Mouse (Mus musculus) embryonic stem cell, embryonic (primary cell): Measurements from ENCODE around the gene Tmem121.

Experiments
- CTCF ChIA-PET, 4 experiments: fragments of 300-600 bp in 2 of 4; fragments of 350-600 bp in 2 of 4; sonication (Branson Sonifier 250); formaldehyde crosslinking; loops; one replicate each; lab custom pipeline; 2022; ENCODE audit warnings: inconsistent platforms in 2 of 4; lab: Charles Lee
- POLR2A ChIA-PET, 4 experiments: fragments of 300-600 bp in 2 of 4; fragments of 350-600 bp in 2 of 4; sonication (Branson Sonifier 250); formaldehyde crosslinking; loops; one replicate each; lab custom pipeline; 2022; ENCODE audit warnings: antibody characterized with exemption in 4 of 4, inconsistent platforms in 1 of 4; lab: Charles Lee

Gene Tmem121

GRCm38 (mm10) chr12:113155076-113155771 is 30.5 kb upstream of the Tmem121 start:
- CTCF ChIA-PET = interaction anchor here (0.5 to 4.1 kb wide), 37 partner anchors 7 to 457 kb away, joined by 3 to 85 read pairs (median 4); partner anchors contain the start of genes Crip1 (in 4 of the 4), Tex22 (in 2 of the 4), Brf1 (in 1 of the 4) and Crip2 (in 1 of the 4)
- POLR2A ChIA-PET = interaction anchor here (0.6 to 4.4 kb wide), 25 partner anchors 9 to 408 kb away, joined by 3 to 41 read pairs (median 6); partner anchors contain the start of genes Crip1 (in 3 of the 4), Crip2 (in 2 of the 4), Brf1 (in 1 of the 4) and Jag2 (in 1 of the 4)

GRCm38 (mm10) chr12:113155887-113156539 is 29.7 kb upstream of the Tmem121 start, which contains the start of gene Tedc1:
Gene Tedc1, plus strand, starts transcription at chr12:113156421.
- ChIA-PET CTCF (interaction anchor here (0.6 to 4.1 kb wide), 34 partner anchors 8 to 280 kb away, joined by 3 to 85 read pairs (median 4); partner anchors contain the start of genes Crip1 (in 4 of the 4), Tex22 (in 2 of the 4), Tmem121 (in 2 of the 4) and Brf1 (in 1 of the 4)), POLR2A (interaction anchor here (0.6 to 4.4 kb wide), 36 partner anchors 9 to 362 kb away, joined by 3 to 41 read pairs (median 5); partner anchors contain the start of genes Crip1 (in 4 of the 4), Brf1 (in 2 of the 4), Crip2 (in 2 of the 4) and Jag2 (in 1 of the 4))

DNA sequence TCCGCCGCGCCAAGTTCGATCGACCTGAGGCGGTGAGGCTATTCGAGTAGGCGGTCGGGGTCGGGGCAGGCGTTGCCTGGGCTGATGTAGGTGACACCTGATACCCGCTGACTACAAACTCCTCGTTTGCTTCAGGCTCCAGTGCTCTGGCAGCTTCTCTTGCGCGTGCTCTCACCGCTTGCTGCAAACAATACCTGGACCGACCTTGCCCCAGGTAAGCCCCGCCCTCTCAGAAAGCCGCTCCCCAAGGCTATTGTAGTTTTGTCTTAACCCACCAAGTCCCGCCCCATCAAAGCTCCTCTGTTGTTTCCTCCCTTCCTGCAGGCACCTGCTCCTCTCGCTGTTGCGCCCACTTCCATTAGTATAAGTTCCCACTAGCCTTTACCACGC is 29.2 kb upstream of the Tmem121 start:
- CTCF ChIA-PET = interaction anchor here (0.8 to 4.1 kb wide), 9 partner anchors 10 to 281 kb away, joined by 3 to 85 read pairs (median 5); partner anchors contain the start of genes Crip1 (in 3 of the 4), Crip2 (in 1 of the 4) and Tmem121 (in 1 of the 4)
- POLR2A ChIA-PET = interaction anchor here (0.6 to 4.4 kb wide), 31 partner anchors 10 to 362 kb away, joined by 3 to 41 read pairs (median 5); partner anchors contain the start of genes Crip1 (in 4 of the 4), Crip2 (in 2 of the 4), Brf1 (in 1 of the 4) and Jag2 (in 1 of the 4)

DNA sequence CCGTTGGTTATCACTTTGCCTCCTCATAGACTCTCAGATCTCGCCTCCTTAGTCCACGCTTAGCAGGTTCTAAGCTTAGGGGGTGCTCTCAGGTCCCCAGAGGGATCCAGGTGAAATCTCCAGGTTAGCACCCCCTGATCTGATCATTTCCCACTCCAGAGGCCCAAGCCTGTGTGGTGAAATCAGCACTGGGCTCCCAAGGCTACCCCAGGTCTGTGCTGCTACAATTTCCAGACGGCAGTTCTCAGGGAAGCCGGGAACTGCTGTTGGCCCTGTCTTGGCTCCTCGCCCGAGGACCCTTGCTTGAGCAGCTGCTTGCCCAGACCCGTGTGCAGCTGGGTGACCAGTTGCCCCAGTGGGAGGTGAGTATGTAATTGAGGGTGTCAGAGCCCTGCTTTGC is 28.7 kb upstream of the Tmem121 start:
- ChIA-PET POLR2A (interaction anchor here (0.5 to 4.4 kb wide), 27 partner anchors 9 to 363 kb away, joined by 3 to 41 read pairs (median 5); partner anchors contain the start of genes Crip1 (in 3 of the 4), Crip2 (in 2 of the 4), Brf1 (in 1 of the 4) and Tex22 (in 1 of the 4)), CTCF (interaction anchor here in 3 of 4 experiments (1.4 to 4.1 kb wide), 5 partner anchors 11 to 65 kb away, joined by 5 to 85 read pairs (median 14); partner anchors contain the start of genes Crip1 (in 3 of the 3) and Crip2 (in 1 of the 3))

- CTCF ChIA-PET = interaction anchor here in 2 of 4 experiments (1.4 to 4.1 kb wide), 4 partner anchors 12 to 64 kb away, joined by 5 to 85 read pairs (median 30); partner anchors contain the start of genes Crip1 (in 2 of the 2) and Crip2 (in 1 of the 2)
- POLR2A ChIA-PET = interaction anchor here (0.5 to 4.4 kb wide), 15 partner anchors 9 to 62 kb away, joined by 3 to 41 read pairs (median 9); partner anchors contain the start of genes Crip1 (in 3 of the 4) and Crip2 (in 2 of the 4)
These were observed 28.2 kb upstream of the Tmem121 start for GRCm38 (mm10) chr12:113157521-113157920.

DNA sequence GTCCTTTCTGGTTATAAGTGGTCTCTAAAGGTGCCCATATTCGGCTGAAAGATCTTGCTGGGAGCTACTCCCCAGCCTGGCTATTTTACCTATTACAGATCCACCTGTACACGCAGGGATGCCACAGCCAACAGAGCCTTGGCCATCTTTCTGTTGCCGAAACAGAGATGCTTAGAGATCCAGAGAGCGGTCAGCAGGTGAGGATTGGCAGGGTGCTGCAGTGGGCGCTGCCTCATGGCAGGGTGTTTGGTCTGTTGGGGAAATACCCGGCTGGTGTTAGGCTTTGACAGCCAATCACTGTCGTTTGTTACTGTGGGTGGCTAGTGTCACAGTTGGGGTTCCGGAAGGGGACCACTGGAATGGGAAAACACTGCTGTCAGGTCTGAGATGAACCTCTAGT is 27.8 kb upstream of the Tmem121 start:
- ChIA-PET CTCF (interaction anchor here in 2 of 4 experiments (3.6 to 4.1 kb wide), 2 partner anchors 13 to 15 kb away, joined by 55 to 85 read pairs; partner anchors contain the start of genes Crip1 (in 2 of the 2) and Crip2 (in 1 of the 2)), POLR2A (interaction anchor here in 2 of 4 experiments (1.5 to 4.4 kb wide), 7 partner anchors 8 to 29 kb away, joined by 3 to 41 read pairs (median 9); partner anchors contain the start of gene Crip1 (in 1 of the 2))

- ChIA-PET POLR2A (interaction anchor here in 2 of 4 experiments (0.5 to 5.2 kb wide), 7 partner anchors 8 to 54 kb away, joined by 3 to 41 read pairs (median 3); partner anchors contain the start of genes Crip2 (in 2 of the 2), Crip1 (in 1 of the 2) and Tedc1 (in 1 of the 2)), CTCF (interaction anchor here in 3 of 4 experiments (0.8 to 2.4 kb wide), 6 partner anchors 8 to 206 kb away, joined by 3 to 11 read pairs (median 4); partner anchors contain the start of genes Crip1 (in 1 of the 3) and Tedc1 (in 1 of the 3))
These were observed 22.1 kb upstream of the Tmem121 start for GRCm38 (mm10) chr12:113163561-113164006.

GRCm38 (mm10) chr12:113168031-113168536 is 17.6 kb upstream of the Tmem121 start:
- ChIA-PET POLR2A (interaction anchor here (0.6 to 5.2 kb wide), 14 partner anchors 9 to 371 kb away, joined by 3 to 41 read pairs (median 5); partner anchors contain the start of genes Tedc1 (in 3 of the 4) and Crip1 (in 1 of the 4)), CTCF (interaction anchor here in 3 of 4 experiments (0.5 to 2.0 kb wide), 6 partner anchors 13 to 184 kb away, joined by 3 to 7 read pairs (median 6); no protein-coding TSS in a partner anchor)

DNA sequence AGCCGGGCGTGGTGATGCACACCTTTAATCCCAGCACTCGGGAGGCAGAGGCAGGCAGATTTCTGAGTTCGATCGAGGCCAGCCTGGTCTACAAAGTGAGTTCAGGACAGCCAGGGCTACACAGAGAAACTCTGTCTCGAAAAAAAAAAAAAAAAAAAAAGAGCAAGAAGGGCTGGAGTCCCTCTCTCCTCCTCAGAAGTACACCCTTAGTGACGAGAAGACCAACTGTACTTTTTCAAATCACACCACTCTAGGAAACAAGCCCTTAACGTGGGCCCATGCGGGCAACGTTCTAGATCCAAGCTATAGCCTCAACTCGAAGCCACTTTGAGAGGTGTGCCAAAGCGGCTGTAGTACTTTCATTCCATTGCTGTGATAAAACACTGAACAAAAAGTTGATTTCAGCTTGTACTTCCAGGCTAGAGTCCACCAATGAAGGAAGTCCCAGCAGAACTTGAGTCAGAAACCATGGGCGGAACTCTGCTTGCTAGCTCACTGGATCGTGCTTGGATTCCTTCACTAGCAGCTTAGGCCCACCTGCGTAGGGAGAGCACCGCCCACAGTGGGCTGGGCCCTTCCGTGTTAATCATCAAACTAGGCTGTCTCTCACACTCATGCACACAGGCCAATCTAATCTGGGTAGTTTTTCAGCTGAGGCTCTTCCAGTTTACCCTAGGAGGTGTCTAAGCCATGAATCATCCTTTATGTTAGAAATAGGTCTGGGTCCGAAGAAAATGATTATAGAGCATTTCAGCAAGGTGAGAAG is 8.6 kb upstream of the Tmem121 start:
- CTCF ChIA-PET = interaction anchor here in 2 of 4 experiments (0.9 to 1.3 kb wide), 5 partner anchors 22 to 103 kb away, joined by 3 to 4 read pairs (median 3); partner anchors contain the start of genes Crip1 (in 1 of the 2) and Tex22 (in 1 of the 2)
- POLR2A ChIA-PET = interaction anchor here in 3 of 4 experiments (0.8 to 2.6 kb wide), 6 partner anchors 9 to 34 kb away, joined by 3 to 18 read pairs (median 4); partner anchors contain the start of gene Tedc1 (in 1 of the 3)

DNA sequence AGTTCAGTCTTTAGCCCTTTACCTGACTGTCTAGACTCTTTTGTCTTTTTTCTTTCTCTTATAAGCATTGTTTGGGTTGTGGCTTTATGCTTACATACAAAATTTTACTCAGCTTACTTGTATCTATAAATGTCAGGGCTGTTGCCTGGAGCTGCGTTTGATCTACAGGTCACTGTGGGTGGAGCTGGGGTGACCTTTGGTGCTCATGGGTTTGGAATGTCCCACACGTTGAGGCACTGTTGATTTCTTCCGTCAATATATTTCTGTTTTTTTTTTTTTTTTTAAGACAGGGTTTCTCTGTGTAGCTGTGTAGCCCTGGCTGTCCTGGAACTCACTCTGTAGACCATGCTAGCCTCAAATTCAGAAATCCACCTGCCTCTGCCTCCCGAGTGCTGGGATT is 4.7 kb upstream of the Tmem121 start:
- CTCF ChIA-PET = interaction anchor here in 1 of 4 experiments (0.6 to 1.0 kb wide), 3 partner anchors 36 to 253 kb away, joined by 3 to 4 read pairs (median 3); no protein-coding TSS in a partner anchor
- POLR2A ChIA-PET = interaction anchor here in 2 of 4 experiments (0.6 to 1.0 kb wide), 4 partner anchors 10 to 15 kb away, joined by 3 to 5 read pairs (median 3); no protein-coding TSS in a partner anchor

DNA sequence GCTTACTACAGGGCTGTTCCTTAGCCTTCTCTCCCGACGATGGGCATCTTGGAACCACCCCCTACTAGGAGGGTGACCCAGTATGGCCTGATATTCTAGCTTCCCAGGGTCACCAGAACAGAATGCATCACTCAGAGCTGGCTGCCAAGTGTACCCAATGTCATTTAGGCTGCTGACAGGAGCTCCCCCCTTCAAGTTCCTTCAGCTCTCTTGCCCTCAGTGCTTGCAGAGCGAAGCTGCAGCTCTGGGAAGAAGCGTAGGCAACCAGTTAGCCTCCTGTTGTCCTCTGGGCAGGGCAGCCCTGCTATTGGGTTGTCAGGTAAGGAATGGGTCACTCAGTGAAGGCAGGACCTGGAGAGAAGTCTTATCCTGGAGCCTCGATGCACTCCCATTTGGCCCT is 785 bp upstream of the Tmem121 start:
- POLR2A ChIA-PET = interaction anchor here in 3 of 4 experiments (0.6 to 1.5 kb wide), 10 partner anchors 20 to 309 kb away, joined by 3 to 8 read pairs (median 3); partner anchors contain the start of gene Tedc1 (in 1 of the 3)
- CTCF ChIA-PET = interaction anchor here in 2 of 4 experiments (1.0 to 1.7 kb wide), 8 partner anchors 29 to 309 kb away, joined by 3 to 5 read pairs (median 4); partner anchors contain the start of genes Tedc1 (in 2 of the 2) and Crip1 (in 1 of the 2)

- CTCF ChIA-PET = interaction anchor here in 2 of 4 experiments (1.7 kb wide), 2 partner anchors 30 to 40 kb away, joined by 3 to 13 read pairs; partner anchors contain the start of genes Crip1 (in 1 of the 2) and Tedc1 (in 1 of the 2)
- POLR2A ChIA-PET = interaction anchor here in 2 of 4 experiments (1.4 to 2.1 kb wide), 3 partner anchors 19 to 36 kb away, joined by 4 to 9 read pairs (median 6); no protein-coding TSS in a partner anchor
These were observed 738 bp downstream of the Tmem121 start for GRCm38 (mm10) chr12:113186326-113187010.

- POLR2A ChIA-PET = interaction anchor here in 1 of 4 experiments (1.0 to 2.1 kb wide), 6 partner anchors 20 to 40 kb away, joined by 3 to 9 read pairs (median 4); partner anchors contain the start of gene Crip1
- CTCF ChIA-PET = interaction anchor here in 2 of 4 experiments (1.2 to 1.9 kb wide), 5 partner anchors 19 to 41 kb away, joined by 3 to 13 read pairs (median 6); partner anchors contain the start of genes Crip1 (in 1 of the 2) and Tedc1 (in 1 of the 2)
These were observed 1.3 kb downstream of the Tmem121 start for GRCm38 (mm10) chr12:113187011-113187375.

- ChIA-PET POLR2A (interaction anchor here in 2 of 4 experiments (1.0 to 2.1 kb wide), 7 partner anchors 21 to 41 kb away, joined by 3 to 9 read pairs (median 4); partner anchors contain the start of gene Crip1 (in 2 of the 2)), CTCF (interaction anchor here in 2 of 4 experiments (0.5 to 2.1 kb wide), 19 partner anchors 20 to 390 kb away, joined by 3 to 15 read pairs (median 4); partner anchors contain the start of genes Crip1 (in 2 of the 2) and Tedc1 (in 2 of the 2))
These were observed 2.0 kb downstream of the Tmem121 start for GRCm38 (mm10) chr12:113187584-113188295.
